Mouse (Mus musculus) Patski (cell line): ENCODE measurements around the gene Phc1. TPM values are rescaled to one million over a fixed set of nuclear protein-coding genes. Genes with fewer than 3 reads are reported as not detected.

Experiments used
- ATAC-seq: fragments of 100-300 bp; one replicate; pipeline ENCODE4 v1.8.0; 2021
- CTCF ChIA-PET: fragments of 350-600 bp; sonication (Branson Sonifier 250); formaldehyde crosslinking; loops from one replicate; lab custom pipeline; 2022; ENCODE audit warnings: inconsistent platforms; lab: Charles Lee
- POLR2A ChIA-PET: fragments of 350-600 bp; sonication (Branson Sonifier 250); formaldehyde crosslinking; loops from one replicate; lab custom pipeline; 2022; ENCODE audit warnings: antibody characterized with exemption, inconsistent platforms; lab: Charles Lee
- DNase-seq: peaks from one replicate; pipeline ENCODE4 v3.0.0-alpha.2; 2011; ENCODE audit warnings: low read depth, low spot score
- H3K27me3 ChIP-seq: fragments of 371-371 bp; one replicate; pipeline ENCODE4 v1.5.1; 2021
- CTCF ChIP-seq: fragments of 100-300 bp; IDR thresholded peaks from one replicate; pipeline ENCODE4 v1.5.1; 2021
- in situ Hi-C: fragments of 300-500 bp; cut with MboI; formaldehyde crosslinking; loops from 3 replicates; pipeline ENCODE4 v1.11.1; 2018; ENCODE audit warnings: low pct_unique_long_range_greater_than_20kb, mixed read lengths
- polyA plus RNA-seq: library from polyadenylated mRNA; unstranded; gene quantifications from one replicate; pipeline ENCODE4 v1.2.3, GENCODE M21; 2021

The Phc1 gene
- polyA plus RNA-seq, 1 experiment from 2014 or later = 41.7 TPM

GRCm38 (mm10) chr6:122339648-122340341, 566 bp downstream of the Phc1 start:
- in situ Hi-C loops = no loop called here
- no peaks in the 10 kb centered on the region for H3K27me3 ChIP-seq
- POLR2A ChIA-PET = no interaction called here
- DNase-seq (peak; percentile 42), ATAC-seq (peak; percentile 81)
- TF ChIP-seq CTCF = no peak
- CTCF ChIA-PET = no interaction called here

GRCm38 (mm10) chr6:122339047-122339647, 1.2 kb downstream of the Phc1 start:
- POLR2A ChIA-PET = no interaction called here
- TF ChIP-seq CTCF = no peak
- H3K27me3 ChIP-seq = no peaks in the 10 kb centered on the region
- in situ Hi-C loops = no loop called here
- no peak for DNase-seq
- CTCF ChIA-PET = no interaction called here
- peak; percentile 84 for ATAC-seq

GRCm38 (mm10) chr6:122337546-122337945, 2.8 kb downstream of the Phc1 start:
- ATAC-seq (no peak), DNase-seq (no peak)
- CTCF ChIA-PET = interaction anchor here (1.2 kb wide), 1 partner anchor 18 kb away, joined by 4 read pairs; no protein-coding TSS in a partner anchor
- POLR2A ChIA-PET = no interaction called here
- no peak for TF ChIP-seq CTCF
- H3K27me3 ChIP-seq = no peaks in the 10 kb centered on the region
- in situ Hi-C loops = no loop called here

- in situ Hi-C loops = no loop called here
Observed at GRCm38 (mm10) chr6:122334786-122335340, 5.5 kb downstream of the Phc1 start.

GRCm38 (mm10) chr6:122333081-122333612, 7.2 kb downstream of the Phc1 start:
- in situ Hi-C loops = no loop called here
- ChIA-PET POLR2A (interaction anchor here (0.5 kb wide), 1 partner anchor 1847 kb away, joined by 3 read pairs; no protein-coding TSS in a partner anchor), CTCF (interaction anchor here (0.9 to 1.4 kb wide), 3 partner anchors 12 to 18 kb away, joined by 4 to 7 read pairs (median 4); no protein-coding TSS in a partner anchor)
- no peak for ATAC-seq
- no peak for TF ChIP-seq CTCF
- no peaks in the 10 kb centered on the region for H3K27me3 ChIP-seq
- DNase-seq = no peak

More at GRCm38 (mm10) chr6:122334786-122335340, 5.5 kb downstream of the Phc1 start:
- H3K27me3 ChIP-seq = no peaks in the 10 kb centered on the region
- ATAC-seq (no peak), DNase-seq (no peak)
- TF ChIP-seq CTCF = no peak
- CTCF ChIA-PET = interaction anchor here (0.8 kb wide), 1 partner anchor 20 kb away, joined by 3 read pairs; no protein-coding TSS in a partner anchor
- POLR2A ChIA-PET = no interaction called here

GRCm38 (mm10) chr6:122325361-122325975, 14.9 kb downstream of the Phc1 start:
- POLR2A ChIA-PET = interaction anchor here (0.6 kb wide), 1 partner anchor 35 kb away, joined by 3 read pairs; no protein-coding TSS in a partner anchor
- no peak for DNase-seq
- in situ Hi-C loops = no loop called here
- CTCF ChIA-PET = interaction anchor here (0.9 to 1.7 kb wide), 2 partner anchors 10 to 15 kb away, joined by 4 read pairs; no protein-coding TSS in a partner anchor
- H3K27me3 ChIP-seq = no peaks in the 10 kb centered on the region
- no peak for ATAC-seq
- no peak for TF ChIP-seq CTCF

- H3K27me3 ChIP-seq = no peaks in the 10 kb centered on the region
- ChIA-PET POLR2A (interaction anchor here (0.9 kb wide), 1 partner anchor 10 kb away, joined by 3 read pairs; no protein-coding TSS in a partner anchor), CTCF (interaction anchor here (0.9 to 1.9 kb wide), 3 partner anchors 14 to 17 kb away, joined by 3 to 7 read pairs (median 3); no protein-coding TSS in a partner anchor)
- in situ Hi-C loops = no loop called here
- TF ChIP-seq CTCF = no peak
- DNase-seq (no peak), ATAC-seq (no peak)
Observed at GRCm38 (mm10) chr6:122318726-122319125, 21.6 kb downstream of the Phc1 start.

- CTCF ChIA-PET = interaction anchor here (1.0 to 1.2 kb wide), 2 partner anchors 15 to 32 kb away, joined by 3 to 4 read pairs; no protein-coding TSS in a partner anchor
- TF ChIP-seq CTCF = no peak
Observed at GRCm38 (mm10) chr6:122310187-122310820, 30.1 kb downstream of the Phc1 start.

GRCm38 (mm10) chr6:122309446-122309960, 30.9 kb downstream of the Phc1 start:
- POLR2A ChIA-PET = no interaction called here
- ATAC-seq (no peak), DNase-seq (no peak)
- CTCF ChIA-PET = no interaction called here
- no peaks in the 10 kb centered on the region for H3K27me3 ChIP-seq
- TF ChIP-seq CTCF = no peak
- in situ Hi-C loops = loop anchor here (5.0 to 10.0 kb wide), 3 partner anchors 52 to 1035 kb away; no protein-coding TSS in a partner anchor

More at GRCm38 (mm10) chr6:122310187-122310820, 30.1 kb downstream of the Phc1 start:
- no peaks in the 10 kb centered on the region for H3K27me3 ChIP-seq
- ATAC-seq (no peak), DNase-seq (no peak)
- in situ Hi-C loops = no loop called here
- POLR2A ChIA-PET = no interaction called here
